Mouse (Mus musculus): ENCODE results near the gene Ogdhl. TPM values are rescaled to one million over a fixed set of nuclear protein-coding genes. Genes with fewer than 3 reads are reported as not detected.

Ogdhl gene
- total RNA-seq (2014; rRNA removed; ENCODE audit: low replicate concordance) (7.7 and 13.1 TPM in 2 replicates), polyA plus RNA-seq (2015; fragmentation: Nextera tagmentation; extraction: Ambion mirVana) (6.3 and 6.5 TPM in 2 replicates)

GRCm38 (mm10) chr14:32321732-32322685 lies at the start of gene Ogdhl:
TSS of gene Ogdhl (plus strand) at chr14:32322019.
- H3K4me1 ChIP-seq (ENCODE audit: control insufficient read depth, insufficient read depth): no peaks in the 10 kb centered on the region
- no peak within 1 kb of the TSS for H3K27ac ChIP-seq (ENCODE audit: low read depth)
- 0 out of 2 replicates have a peak, but pooled peaks cover 4% of the 10 kb centered on the region for H3K27me3 ChIP-seq (ENCODE audit: control insufficient read depth, insufficient read depth, low read length)
- H3K9me3 ChIP-seq (replicated peaks; ENCODE audit: control insufficient read depth, low read length): no peaks in the 10 kb centered on the region
- no peak within 1 kb of the TSS for H3K9ac ChIP-seq (replicated peaks; ENCODE audit: low read depth, low read length)
- H3K4me3 ChIP-seq (ENCODE audit: low read depth, low read length): peak within 1 kb of the TSS; percentile 68
- H3K36me3 ChIP-seq (replicated peaks; ENCODE audit: control insufficient read depth, insufficient read depth, low read length): no peaks in the 10 kb centered on the region
- WGBS: 3% methylated on average over 49 of the region's 50 CpGs
- H3K4me2 ChIP-seq (ENCODE audit: low read depth, low read length): peak within 1 kb of the TSS; percentile 92
- ATAC-seq (ENCODE audit: insufficient read depth, low read depth) (peak; percentile 86), DNase-seq (ENCODE audit: low spot score) (peak; percentile 57)
- TF ChIP-seq EP300 (IDR thresholded peaks at IDR 0.05; ENCODE audit: low read depth) (no peak), CTCF (IDR thresholded peaks at IDR 0.05; ENCODE audit: low read depth) (no peak)

- no peak for TF ChIP-seq CTCF (IDR thresholded peaks at IDR 0.05; ENCODE audit: low read depth)
- no peak for TF ChIP-seq EP300 (IDR thresholded peaks at IDR 0.05; ENCODE audit: low read depth)
- DNase-seq (ENCODE audit: low spot score) (no peak), ATAC-seq (ENCODE audit: insufficient read depth, low read depth) (no peak)
- Histone ChIP-seq H3K4me2 (ENCODE audit: low read depth, low read length) (no peak overlapping the region), H3K36me3 (replicated peaks; ENCODE audit: control insufficient read depth, insufficient read depth, low read length) (no peaks in the 10 kb centered on the region; the same call in none of the 2 replicates), H3K27me3 (ENCODE audit: control insufficient read depth, insufficient read depth, low read length) (no peaks in the 10 kb centered on the region), H3K27ac (ENCODE audit: low read depth) (no peak overlapping the region), H3K4me3 (ENCODE audit: low read depth, low read length) (no peak overlapping the region), H3K9ac (replicated peaks; ENCODE audit: low read depth, low read length) (no peak overlapping the region), H3K9me3 (replicated peaks; ENCODE audit: control insufficient read depth, low read length) (no peaks in the 10 kb centered on the region), H3K4me1 (ENCODE audit: control insufficient read depth, insufficient read depth) (no peaks in the 10 kb centered on the region)
- WGBS: 81% methylated on average over 12 of the region's 12 CpGs
Observed at GRCm38 (mm10) chr14:32301622-32302021, 20.2 kb upstream of the Ogdhl start.

- no peak for ATAC-seq (ENCODE audit: insufficient read depth, low read depth)
- Histone ChIP-seq H3K4me3 (ENCODE audit: low read depth, low read length) (no peak overlapping the region), H3K9me3 (replicated peaks; ENCODE audit: control insufficient read depth, low read length) (no peaks in the 10 kb centered on the region), H3K36me3 (replicated peaks; ENCODE audit: control insufficient read depth, insufficient read depth, low read length) (no peaks in the 10 kb centered on the region; the same call in none of the 2 replicates), H3K27me3 (ENCODE audit: control insufficient read depth, insufficient read depth, low read length) (no peaks in the 10 kb centered on the region), H3K4me1 (ENCODE audit: control insufficient read depth, insufficient read depth) (no peaks in the 10 kb centered on the region), H3K27ac (ENCODE audit: low read depth) (no peak overlapping the region), H3K9ac (replicated peaks; ENCODE audit: low read depth, low read length) (no peak overlapping the region), H3K4me2 (ENCODE audit: low read depth, low read length) (no peak overlapping the region)
- TF ChIP-seq CTCF (IDR thresholded peaks at IDR 0.05; ENCODE audit: low read depth) (no peak), EP300 (IDR thresholded peaks at IDR 0.05; ENCODE audit: low read depth) (no peak)
- WGBS: 87% methylated on average over 7 of the region's 7 CpGs
- DNase-seq (ENCODE audit: low spot score): no peak
Observed at GRCm38 (mm10) chr14:32302423-32302822, 19.4 kb upstream of the Ogdhl start.

DNA sequence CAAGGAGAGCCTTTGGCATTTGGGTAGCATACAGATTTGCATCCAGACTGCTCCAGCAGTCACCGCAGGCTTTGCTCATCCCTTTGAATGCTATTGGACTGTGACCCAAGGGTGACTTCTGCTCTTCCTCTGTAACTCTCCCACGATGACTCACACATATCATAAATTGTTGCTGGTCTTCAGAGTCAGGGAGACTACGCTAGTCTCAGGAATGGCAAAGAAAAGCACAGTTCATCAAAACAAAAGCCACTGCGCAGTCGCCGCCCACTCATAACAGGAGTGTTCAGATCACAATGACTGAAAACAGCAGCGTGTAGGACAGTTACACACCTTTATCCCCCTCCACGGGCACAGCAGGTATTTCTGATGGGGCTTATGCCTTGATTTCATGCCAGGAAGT lies 16.9 kb upstream of the Ogdhl start:
- no peak for ATAC-seq (ENCODE audit: insufficient read depth, low read depth)
- H3K9ac ChIP-seq (replicated peaks; ENCODE audit: low read depth, low read length): no peak overlapping the region
- no peaks in the 10 kb centered on the region for H3K9me3 ChIP-seq (replicated peaks; ENCODE audit: control insufficient read depth, low read length)
- no peaks in the 10 kb centered on the region for H3K27me3 ChIP-seq (ENCODE audit: control insufficient read depth, insufficient read depth, low read length)
- H3K4me2 ChIP-seq (ENCODE audit: low read depth, low read length): no peak overlapping the region
- H3K4me1 ChIP-seq (ENCODE audit: control insufficient read depth, insufficient read depth): no peaks in the 10 kb centered on the region
- WGBS: 90% methylated on average over 8 of the region's 8 CpGs
- H3K4me3 ChIP-seq (ENCODE audit: low read depth, low read length): no peak overlapping the region
- H3K27ac ChIP-seq (ENCODE audit: low read depth): no peak overlapping the region
- TF ChIP-seq EP300 (IDR thresholded peaks at IDR 0.05; ENCODE audit: low read depth): no peak
- no peak for TF ChIP-seq CTCF (IDR thresholded peaks at IDR 0.05; ENCODE audit: low read depth)
- no peak for DNase-seq (ENCODE audit: low spot score)
- H3K36me3 ChIP-seq (replicated peaks; ENCODE audit: control insufficient read depth, insufficient read depth, low read length): no peaks in the 10 kb centered on the region; the same call in 1 of the 2 replicates

- Histone ChIP-seq H3K9ac (replicated peaks; ENCODE audit: low read depth, low read length) (no peak overlapping the region), H3K4me1 (ENCODE audit: control insufficient read depth, insufficient read depth) (no peaks in the 10 kb centered on the region), H3K27me3 (ENCODE audit: control insufficient read depth, insufficient read depth, low read length) (no peaks in the 10 kb centered on the region), H3K36me3 (replicated peaks; ENCODE audit: control insufficient read depth, insufficient read depth, low read length) (no peaks in the 10 kb centered on the region), H3K9me3 (replicated peaks; ENCODE audit: control insufficient read depth, low read length) (no peaks in the 10 kb centered on the region), H3K27ac (ENCODE audit: low read depth) (no peak overlapping the region), H3K4me2 (ENCODE audit: low read depth, low read length) (no peak overlapping the region), H3K4me3 (ENCODE audit: low read depth, low read length) (no peak overlapping the region)
- TF ChIP-seq EP300 (IDR thresholded peaks at IDR 0.05; ENCODE audit: low read depth) (no peak), CTCF (IDR thresholded peaks at IDR 0.05; ENCODE audit: low read depth) (peak; percentile 57)
- ATAC-seq (ENCODE audit: insufficient read depth, low read depth): no peak
- WGBS: 42% methylated on average over 8 of the region's 8 CpGs
- DNase-seq (ENCODE audit: low spot score): no peak
Observed at GRCm38 (mm10) chr14:32309876-32310275, 11.9 kb upstream of the Ogdhl start.

All from heart, postnatal 0 days (tissue).